Mouse (Mus musculus) heart, postnatal 10 days (tissue): ENCODE measurements around the gene Smad6. TPM values are rescaled to one million over a fixed set of nuclear protein-coding genes. Genes with fewer than 3 reads are reported as not detected.

Experiments used
- DNase-seq, 2 experiments: peaks; one replicate each; pipeline ENCODE4 v3.0.0; 2021
- intact Hi-C: fragments of 180-260 bp; cut with DNase I; formaldehyde crosslinking; loops from one replicate; pipeline ENCODE4 v1.15.1; 2025
- total RNA-seq, 2 experiments: library from RNA; stranded (reverse); gene quantifications; 2 replicates each; pipeline ENCODE4 v1.2.3; 2021

The Smad6 gene
- total RNA-seq, 2 experiments from 2014 or later: 16.1 to 19.4 TPM

DNA sequence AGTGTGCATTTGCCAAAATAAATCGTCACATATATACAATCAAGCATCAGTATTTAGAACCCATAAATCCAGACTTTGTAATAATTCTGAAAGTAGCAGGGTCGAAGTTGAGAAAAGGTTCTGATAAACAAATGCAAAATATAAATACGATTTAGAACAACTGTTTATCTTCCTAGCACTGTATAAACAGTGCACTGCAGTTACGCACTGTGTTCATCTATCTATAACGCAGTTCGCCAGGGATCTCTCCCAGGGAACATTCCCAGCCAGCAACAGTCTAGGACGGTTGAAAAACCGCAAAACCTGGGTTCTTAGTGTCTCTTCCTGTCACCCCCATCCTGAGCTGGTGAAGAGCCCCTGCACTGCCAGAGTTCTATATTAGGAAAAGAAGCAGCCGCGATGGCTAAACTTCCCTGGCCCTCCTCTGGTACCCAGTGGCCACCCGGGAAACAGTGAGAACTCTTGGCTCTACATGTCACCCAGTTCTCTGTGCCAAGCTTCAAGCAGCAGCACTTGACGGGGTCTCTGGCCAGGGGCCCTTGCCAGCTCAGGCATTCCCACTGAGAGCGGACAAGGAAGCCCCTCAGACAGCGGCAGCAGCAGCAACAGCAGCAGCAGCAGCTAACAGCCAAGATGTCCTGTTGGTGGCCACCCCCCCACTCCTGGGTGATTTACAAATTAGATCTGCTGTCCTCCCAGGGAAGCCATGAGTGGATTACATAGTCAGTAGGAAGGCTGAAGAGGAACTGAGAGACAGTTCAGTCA is 54.3 kb downstream of the Smad6 start:
- intact Hi-C loops: no loop called here
- peak; percentile 61 to 75 for DNase-seq

DNA sequence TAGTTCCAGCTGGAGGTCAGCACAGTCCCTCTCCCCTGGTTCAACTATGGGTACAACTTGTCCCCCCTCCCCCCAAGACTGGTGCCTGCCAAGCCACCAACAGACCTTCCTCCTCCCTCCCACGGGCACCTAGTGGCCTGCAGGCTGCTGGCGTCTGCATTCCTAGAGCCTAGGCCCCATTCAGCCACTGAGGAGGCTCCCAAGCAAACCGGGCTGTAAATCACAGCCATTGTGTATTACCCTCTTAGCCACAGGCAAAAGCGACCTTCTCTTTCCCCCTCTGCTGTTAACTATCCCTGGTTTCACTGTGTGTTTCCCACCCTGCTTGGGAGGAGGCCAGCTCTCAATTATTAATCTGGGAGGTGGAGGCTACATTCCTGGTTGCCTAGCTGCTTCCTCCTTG is 56.3 kb downstream of the Smad6 start:
- intact Hi-C loops: no loop called here
- no peak for DNase-seq

DNA sequence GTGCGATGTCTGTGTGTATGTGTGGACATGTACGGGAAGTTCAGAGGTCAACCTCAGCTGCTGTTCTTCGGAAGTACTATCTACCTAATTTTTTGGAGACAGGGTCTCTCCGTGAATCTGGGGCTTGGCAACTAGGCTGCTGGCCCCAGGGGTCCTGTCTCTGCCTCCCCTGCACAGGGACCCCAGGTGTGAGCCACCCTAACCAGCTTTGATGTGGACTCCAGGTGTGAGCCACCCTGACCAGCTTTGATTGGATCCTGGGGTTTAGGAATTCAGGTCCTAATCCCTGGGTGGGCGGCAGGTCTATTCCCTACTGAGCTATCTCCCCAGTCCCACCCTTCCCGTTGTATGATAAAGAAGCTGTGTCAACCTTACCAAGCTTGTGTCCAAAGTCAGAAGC is 60.0 kb downstream of the Smad6 start:
- intact Hi-C loops: loop anchor here (2.0 kb wide), 1 partner anchor 43 kb away; no protein-coding TSS in a partner anchor
- no peak for DNase-seq

DNA sequence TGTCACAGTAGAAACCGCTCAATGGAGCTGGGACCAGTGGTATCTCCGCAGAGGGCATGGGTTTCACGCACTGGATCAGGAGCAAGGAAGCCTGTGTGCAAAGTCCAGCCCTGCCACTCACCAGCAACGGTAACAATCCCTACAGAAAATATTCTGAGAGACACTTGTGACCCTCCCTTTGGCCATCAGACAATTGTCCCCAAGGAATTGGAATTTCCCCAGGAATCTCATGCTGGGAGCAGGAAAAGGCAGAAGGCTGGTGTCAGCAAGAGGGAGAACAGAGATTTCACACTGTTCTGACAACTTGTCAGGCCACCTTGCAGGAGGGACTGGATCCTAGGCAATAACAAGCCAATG is 61.1 kb downstream of the Smad6 start:
- DNase-seq: no peak
- intact Hi-C loops: loop anchor here (2.0 kb wide), 1 partner anchor 42 kb away; no protein-coding TSS in a partner anchor

DNA sequence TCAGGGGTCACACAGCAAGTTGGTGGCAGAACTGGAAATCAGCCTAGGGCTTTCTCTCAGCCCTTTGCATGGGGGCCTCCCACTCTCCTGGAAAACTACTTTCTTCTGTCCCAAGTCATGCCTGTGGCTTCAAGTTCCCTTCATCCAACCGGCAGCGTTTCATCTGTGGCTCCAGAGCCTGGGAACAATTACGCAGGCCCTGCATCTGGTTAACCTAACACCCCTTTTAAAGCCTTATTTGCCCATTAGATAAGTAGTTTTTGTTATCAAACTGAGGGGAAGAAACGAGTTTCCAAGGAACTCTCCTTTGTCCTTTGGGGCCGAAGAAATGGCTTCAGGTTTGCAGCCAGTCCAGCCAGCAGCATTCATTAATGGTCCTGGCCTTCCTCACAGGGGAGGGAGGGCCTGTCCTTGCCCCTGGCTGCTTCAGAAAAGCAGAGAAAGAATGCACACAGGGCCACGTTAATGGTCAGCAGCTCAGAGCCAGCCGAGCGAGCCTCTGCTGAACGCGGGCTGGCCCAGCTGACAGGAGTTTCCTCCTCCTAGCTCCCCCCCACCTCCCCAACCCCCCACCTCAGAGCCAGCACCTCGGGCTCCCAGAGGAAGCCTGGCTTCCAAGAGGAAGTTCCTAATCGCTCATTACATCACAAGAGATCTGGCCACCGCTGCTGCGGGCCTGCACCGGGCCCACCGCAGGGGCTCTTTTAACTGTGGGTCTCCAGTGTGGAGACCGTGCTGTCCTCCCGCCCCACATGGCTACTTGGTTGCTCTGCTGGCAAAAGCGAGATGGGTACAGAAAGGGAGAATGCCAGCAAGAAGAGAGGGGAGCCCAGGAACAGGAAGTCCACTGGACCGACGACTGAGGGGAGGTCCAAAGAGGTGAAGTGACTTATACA is 61.7 kb downstream of the Smad6 start:
- peak in 1 of 2 experiments; percentile 49 for DNase-seq
- intact Hi-C loops: loop anchor here (1.0 to 2.0 kb wide), 2 partner anchors 41 to 62 kb away; partner anchors contain the start of gene Smad6

DNA sequence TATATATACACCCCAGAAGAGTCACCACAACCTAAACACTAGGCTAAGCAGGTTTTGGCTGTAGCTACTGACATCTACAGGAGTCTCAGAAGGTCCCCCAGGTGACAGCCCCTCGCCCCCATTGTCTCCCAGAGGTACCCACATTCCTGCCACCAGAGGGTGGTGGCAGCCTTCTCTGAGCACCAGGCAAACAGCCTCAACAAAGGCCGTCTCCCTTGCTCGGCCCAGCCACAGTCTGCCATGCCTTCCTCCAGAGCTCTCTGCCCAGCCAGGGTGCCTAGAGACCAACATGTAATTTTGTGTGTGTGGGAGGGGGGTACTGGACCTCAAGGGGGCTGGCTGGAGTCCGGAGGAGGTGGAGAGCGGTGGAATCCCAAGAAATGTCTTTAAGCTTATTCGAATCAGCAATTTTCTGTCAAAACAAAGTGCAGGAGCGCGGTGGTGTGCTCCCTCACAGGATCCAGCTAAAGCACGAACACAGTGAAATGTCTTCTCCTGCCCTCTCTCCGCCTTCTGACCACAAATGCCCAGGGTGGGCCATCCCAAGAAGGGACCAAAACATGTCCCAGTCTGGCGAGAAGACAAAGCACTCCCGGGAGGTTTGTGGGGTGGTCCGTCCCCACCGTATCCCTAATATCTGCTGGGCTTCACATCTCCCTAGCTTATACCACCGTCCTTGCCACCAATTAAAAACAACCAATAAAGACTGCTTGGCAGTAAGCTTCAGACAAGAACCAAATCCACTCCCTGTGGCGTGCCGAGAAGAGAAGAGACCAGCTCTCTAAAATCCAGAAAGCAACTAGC is 62.5 kb downstream of the Smad6 start:
- intact Hi-C loops: loop anchor here (1.0 kb wide), 1 partner anchor 63 kb away; the partner anchor contains the start of gene Smad6
- peak; percentile 80 to 84 for DNase-seq

DNA sequence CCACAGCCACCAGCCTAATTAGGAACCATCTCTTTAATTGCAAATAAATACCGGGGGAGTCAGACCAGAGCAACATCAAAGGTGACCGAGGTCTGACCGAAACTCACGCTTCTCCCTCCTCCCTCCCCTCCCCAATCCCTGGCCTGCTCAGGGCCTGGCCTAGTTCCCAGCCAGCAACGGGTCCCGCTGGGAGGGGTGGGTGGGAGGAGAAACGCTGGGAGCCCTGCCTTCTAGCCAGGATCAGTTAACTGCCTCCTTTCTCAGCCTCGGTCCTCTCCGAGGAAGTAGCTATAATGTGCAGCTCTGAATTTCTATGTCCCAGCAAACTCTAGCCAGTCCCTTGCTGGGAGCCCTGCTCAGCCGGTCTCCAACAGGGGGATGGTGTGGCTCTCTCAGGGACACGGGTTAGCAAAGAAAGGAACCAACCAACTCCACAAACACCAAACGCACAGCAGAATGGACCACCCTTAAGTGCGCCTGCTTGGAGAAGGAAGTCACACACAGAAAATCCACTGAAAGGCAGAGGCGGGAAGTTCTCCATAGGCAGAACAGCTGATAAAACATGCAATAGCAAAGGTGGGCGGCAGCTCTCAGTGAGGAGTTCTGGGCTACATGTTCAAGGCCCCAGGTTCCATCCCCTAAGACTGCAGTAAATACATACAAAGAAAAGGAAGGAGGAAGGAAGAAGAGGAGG is 63.4 kb downstream of the Smad6 start:
- peak; percentile 85 for DNase-seq
- intact Hi-C loops: loop anchor here (1.0 kb wide), 1 partner anchor 64 kb away; the partner anchor contains the start of gene Smad6

DNA sequence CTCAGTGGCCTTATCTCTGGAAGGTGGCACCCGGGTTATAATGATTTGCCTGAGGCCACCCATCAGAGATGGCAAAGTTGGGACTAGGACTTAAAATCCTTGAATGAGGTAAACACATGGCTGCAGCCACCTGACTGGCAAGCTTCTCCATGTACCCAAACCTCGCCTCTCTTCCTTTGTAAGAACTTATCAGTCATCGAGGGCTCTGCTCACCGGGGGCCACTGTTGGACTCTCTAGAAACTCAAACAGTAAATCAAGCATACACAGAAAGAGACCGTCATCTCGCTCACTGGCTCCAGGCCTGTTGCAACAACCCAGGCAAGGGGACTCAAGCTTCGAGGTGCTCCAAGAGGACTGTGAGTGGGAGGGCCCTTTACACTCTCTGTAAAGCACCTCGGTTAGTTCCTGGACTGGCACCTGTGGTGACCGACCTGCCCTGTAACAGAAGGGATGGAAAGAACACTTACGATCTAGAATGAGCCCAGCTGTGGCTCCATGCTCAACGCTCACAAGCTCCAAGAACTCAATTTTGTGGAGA is 64.1 kb downstream of the Smad6 start:
- intact Hi-C loops: no loop called here
- no peak for DNase-seq

DNA sequence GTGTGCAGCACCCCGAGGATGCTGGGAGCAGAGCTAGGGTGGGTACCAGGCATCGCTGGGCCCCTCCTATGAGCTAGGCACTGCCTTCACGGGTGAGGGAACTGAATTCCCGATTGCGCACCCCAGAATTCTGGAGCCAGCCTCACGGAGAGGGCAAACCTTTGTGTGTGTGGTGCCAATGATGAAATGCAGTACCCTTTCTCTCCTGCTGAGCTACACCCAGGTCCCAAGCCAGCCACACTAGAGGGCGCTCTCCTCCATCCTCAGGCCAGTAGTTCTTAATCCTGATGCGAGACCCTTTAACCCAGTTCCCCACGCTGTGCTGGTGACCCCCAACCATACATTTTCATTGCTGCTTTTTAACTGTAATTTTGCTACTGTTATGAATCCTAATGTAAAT is 65.8 kb downstream of the Smad6 start:
- peak; percentile 81 to 89 for DNase-seq
- intact Hi-C loops: loop anchor here (1.0 kb wide), 2 partner anchors 131 to 144 kb away; no protein-coding TSS in a partner anchor

DNA sequence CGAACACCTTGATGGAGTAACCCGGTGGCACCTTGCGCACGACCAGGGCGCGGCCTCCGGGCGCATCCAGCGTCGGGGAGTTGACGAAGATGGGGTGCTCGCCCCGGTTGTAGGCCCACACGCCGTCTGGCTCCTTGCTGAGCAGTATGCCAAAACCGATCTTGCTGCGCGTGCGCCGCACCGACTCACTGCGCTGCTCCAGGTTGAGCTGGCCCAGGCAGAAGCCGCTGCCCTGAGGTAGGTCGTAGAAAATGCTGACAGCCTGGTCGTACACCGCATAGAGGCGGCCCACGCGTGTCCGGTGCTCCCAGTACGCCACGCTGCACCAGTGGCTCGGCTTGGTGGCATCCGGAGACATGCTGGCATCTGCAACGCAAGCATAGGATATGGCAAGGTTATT is 68.2 kb downstream of the Smad6 start:
- intact Hi-C loops: no loop called here
- DNase-seq: no peak

DNA sequence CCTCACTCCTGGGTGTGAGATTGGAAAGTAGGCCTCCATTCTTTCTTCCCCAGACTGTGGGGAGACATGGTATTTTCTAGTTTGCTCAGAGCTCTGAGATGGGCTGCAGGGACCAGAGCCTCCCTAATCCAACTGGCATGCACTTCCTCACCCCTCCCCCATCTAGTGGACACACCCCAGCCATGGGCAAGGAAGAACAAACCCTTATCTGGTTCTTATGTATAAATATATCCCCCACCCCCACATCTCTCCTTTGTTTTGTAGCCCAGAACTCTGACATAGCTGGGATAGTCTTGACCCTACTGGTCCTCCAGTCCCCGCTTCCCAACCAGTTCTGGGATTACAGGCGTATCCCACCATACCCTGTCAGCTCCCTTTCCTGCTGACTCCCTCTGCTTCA is 69.3 kb downstream of the Smad6 start:
- intact Hi-C loops: no loop called here
- DNase-seq: no peak

DNA sequence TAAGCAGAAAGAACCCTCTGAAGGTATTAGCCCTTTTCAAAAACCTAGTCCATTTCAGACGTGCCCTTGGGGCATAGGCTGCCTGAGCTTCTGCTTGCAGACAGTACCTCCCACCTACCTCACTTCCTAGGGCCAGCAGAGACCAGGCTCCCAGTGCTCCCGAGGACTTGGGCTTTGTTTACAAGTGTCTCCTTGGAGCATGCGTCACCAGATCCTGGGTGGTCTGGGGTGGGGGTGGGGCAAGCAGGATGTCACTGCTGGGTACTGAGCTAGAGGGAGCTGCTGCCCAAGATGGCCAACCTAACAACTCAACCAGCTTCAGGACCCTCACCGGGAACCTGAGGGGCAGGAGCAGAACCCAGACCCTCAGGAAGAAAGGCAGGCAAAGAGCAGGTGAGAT is 71.5 kb downstream of the Smad6 start:
- DNase-seq: no peak
- intact Hi-C loops: no loop called here

DNA sequence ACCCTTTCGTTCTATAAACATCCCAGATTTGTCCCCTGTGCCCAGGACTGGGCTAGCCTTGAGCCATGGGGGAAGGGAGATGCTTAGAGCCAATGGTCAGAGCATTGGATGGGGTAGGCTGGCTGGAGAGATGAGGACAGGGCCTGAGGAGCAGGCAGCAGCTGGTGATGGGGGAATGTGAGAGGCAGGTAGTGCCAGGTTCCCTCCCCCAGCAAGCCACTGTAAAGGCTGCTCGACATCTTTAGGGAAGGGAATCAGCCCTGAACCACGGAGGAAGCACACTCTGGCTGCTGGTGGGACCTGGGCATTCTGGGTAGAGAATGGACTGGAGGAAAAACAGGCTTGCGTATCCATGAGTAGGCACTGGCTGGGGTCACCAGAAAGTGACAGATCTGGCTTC is 72.5 kb downstream of the Smad6 start:
- DNase-seq: no peak
- intact Hi-C loops: no loop called here

DNA sequence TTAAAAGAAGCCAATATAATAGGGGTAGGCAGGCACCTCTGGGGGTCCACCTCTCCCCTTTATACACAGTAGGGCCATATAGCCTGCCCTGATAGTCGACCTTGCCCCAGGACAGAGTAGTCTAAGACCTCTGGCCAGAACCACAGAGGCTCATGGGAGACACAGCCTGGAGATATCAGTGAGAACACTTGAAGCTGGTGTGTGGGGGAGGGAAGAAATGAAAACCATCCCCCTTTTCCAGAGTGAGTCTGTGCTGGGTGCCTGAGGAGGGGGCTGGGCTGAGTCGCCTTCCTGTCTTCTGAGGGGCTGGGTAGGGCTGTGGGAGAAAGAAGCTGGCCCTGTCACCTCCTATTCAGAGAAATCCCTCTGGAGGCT is 79.3 kb downstream of the Smad6 start:
- DNase-seq: no peak
- intact Hi-C loops: no loop called here

DNA sequence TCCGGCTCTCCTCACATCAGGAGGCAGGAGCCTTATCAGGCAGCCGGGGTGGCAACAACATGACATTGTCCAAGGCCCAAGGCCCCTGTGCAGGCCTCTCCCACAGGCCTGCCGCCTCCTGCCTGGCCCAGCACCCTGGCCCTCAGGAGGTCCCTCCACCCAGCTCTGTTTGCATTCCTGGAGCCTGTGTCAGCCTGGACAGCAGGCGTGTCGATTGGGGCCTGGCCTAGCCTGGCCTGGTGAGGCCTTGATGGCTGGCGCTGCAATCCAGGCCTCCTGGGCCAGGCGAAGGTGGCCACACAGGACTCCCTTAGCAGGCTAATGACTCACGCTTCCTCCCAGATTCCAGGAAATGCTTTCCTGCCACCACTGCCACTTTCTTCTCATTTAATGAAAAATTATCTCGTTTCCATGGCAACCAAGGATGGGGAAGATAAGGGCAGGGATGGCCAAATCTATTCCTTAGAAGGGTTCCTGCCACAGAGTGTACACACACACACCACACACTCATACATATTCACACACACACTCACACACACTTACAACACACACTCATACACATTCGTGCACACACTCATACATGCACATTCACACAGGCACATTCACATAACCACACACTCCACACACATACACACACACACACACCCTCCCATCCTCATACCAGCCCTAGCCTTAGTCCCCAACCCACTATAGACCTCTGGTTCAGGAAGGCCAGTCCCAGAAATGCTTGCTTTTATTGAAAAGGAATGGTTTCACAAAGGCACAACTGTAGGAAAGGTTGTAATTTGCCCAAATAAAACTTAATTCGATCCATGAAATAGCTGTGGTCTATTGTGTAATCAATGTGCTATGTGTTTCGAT is 79.9 kb downstream of the Smad6 start:
- intact Hi-C loops: no loop called here
- peak; percentile 70 to 71 for DNase-seq

DNA sequence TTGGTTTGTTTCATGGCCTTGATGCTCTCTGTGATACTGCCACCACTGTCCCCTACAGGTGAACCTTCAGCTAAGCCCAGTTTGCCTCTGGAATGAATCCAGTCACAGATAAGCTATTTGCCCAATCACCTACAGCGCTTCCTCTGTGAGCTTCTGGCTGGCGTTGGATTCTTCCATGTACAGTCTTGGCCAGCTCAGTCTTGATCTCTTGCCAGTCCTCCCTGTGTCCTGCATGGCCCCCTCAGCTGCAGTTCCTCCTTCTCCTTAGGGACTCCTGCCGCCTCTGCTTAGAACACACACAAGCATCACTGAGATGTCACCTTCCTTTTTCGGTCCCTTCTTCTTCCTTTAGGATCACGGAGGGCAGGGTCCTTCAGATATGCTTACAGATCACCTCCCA is 85.6 kb downstream of the Smad6 start:
- intact Hi-C loops: no loop called here
- DNase-seq: peak in 1 of 2 experiments; percentile 60

DNA sequence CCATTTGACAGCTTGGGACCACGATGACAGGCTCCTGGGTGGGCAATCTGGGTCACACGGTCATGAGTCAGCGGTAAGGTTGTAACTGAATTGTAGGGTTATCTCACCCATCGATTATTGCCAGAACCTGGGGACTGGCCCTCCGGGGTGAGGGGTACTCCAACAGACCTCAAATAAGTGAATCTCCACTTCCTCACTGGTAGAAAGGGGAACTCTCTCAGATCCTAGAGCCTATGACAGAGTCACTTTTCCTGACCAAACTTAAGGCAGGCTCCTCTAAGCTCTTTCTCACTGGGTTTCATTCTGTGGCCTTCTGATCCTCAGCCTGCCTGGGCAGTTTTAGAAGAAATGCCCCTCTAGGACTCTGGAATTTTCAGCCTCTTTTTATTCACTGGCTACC is 88.8 kb downstream of the Smad6 start:
- intact Hi-C loops: no loop called here

DNA sequence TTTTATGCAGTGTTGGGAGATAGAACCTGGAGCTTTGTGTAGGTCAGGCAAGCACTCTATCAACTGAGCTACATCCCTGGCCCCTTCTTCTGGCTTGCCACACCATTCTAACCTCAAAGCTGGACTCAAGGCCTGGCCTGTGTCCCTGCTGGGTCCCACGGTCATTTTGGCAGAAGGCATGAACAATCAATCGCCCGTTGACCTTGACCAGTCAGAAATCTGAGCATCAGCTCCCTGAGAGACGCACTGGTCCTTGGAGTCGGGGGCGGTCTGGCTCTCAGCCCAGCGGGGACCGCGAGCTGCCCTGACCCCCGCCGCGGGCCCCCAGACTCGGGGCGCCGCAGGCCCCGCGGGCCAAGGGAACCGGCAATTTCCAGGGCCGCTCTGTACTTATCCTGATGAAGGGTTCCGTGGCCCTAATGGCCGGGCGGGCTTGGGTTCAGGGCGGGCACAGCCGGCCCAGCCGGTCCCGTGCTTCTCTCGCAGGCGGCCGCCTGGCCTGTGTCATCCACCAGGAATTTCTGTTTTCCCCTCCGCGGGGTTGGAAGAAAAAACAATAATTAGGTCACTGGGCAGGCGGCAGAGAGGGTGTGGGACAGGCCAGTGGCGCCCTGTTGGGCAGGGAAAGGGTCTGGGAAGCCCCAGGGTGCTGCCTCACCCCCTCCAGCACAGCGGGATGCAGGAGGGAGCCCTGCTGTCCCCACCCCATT is 94.4 kb downstream of the Smad6 start:
- DNase-seq: peak; percentile 77 to 78

More for the DNA sequence above, 88.8 kb downstream of the Smad6 start:
- no peak for DNase-seq

More for the DNA sequence above, 94.4 kb downstream of the Smad6 start:
- intact Hi-C loops: no loop called here
